Mouse (Mus musculus): Measurements from ENCODE around the gene Prcc. TPM values are rescaled to one million over a fixed set of nuclear protein-coding genes. Genes with fewer than 3 reads are reported as not detected.
"Not testable (repeated sequence)": the region's sequence is repeated elsewhere in the genome, so short reads cannot be mapped to it uniquely, and the experiment has no call there.

The Prcc gene
- polyA plus RNA-seq, 1 experiment from 2014 or later: 16.1 TPM

DNA sequence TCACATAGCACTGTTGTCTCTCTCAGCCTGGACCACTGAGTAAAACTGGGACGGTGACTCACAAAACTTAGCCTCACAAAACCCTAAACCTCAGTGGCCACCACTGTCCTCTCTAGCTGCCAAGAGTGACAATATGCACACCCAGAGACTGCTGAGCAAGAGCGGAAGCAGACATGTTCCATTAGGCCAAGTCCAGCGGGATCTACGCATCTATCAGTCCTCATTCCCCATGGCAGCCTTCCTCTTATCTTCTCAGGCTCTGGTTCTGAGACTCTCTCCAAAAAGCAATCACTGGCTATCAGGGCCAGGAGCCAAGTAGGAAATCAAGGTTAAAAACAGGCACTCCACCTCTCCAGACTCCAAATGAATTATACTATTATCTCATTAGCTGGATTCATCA lies 7.7 kb downstream of the Prcc start:
- no peak for DNase-seq (ENCODE audit: low spot score)
- no peaks in the 10 kb centered on the region for H3K9me3 ChIP-seq (replicated peaks; ENCODE audit: control insufficient read depth, low read length)
- no peaks in the 10 kb centered on the region for H3K27me3 ChIP-seq (replicated peaks; ENCODE audit: control insufficient read depth, insufficient read depth, low read length)
- no peak overlapping the region for H3K4me2 ChIP-seq (ENCODE audit: low read length)
- H3K9ac ChIP-seq (ENCODE audit: low read length): no peak overlapping the region
- H3K4me3 ChIP-seq (ENCODE audit: low read depth, low read length): no peak overlapping the region
- ATAC-seq: no peak
- H3K36me3 ChIP-seq (ENCODE audit: control insufficient read depth, insufficient read depth, low read length): peaks cover 25% of the 10 kb centered on the region
- WGBS: 95% methylated on average over 4 of the region's 4 CpGs
- peaks cover 2% of the 10 kb centered on the region; the same call in 1 of the 2 replicates for H3K4me1 ChIP-seq (ENCODE audit: control insufficient read depth, insufficient read depth, low read length)
- H3K27ac ChIP-seq (ENCODE audit: low read depth, low read length): no peak overlapping the region

DNA sequence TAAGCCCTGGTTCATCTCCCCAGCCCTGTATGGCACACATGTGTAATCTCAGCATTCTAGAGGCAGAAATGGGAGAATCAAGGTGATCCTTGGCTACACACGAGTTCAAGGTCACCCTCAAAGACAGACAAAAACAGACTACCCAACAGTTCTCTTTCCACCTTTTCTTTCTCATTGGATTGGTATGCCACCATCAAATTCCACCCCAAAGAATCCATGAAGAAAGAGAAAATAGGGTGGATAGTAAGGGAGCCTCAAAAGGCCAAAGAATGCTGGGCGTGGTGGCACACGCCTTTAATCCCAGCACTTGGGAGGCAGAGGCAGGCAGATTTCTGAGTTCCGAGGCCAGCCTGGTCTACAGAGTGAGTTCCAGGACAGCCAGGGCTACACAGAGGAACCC lies 21.3 kb downstream of the Prcc start:
- not testable (repeated sequence) for H3K4me1 ChIP-seq (ENCODE audit: control insufficient read depth, insufficient read depth, low read length); DNase-seq (ENCODE audit: low spot score); ATAC-seq; H3K27me3 ChIP-seq (replicated peaks; ENCODE audit: control insufficient read depth, insufficient read depth, low read length); H3K4me3 ChIP-seq (ENCODE audit: low read depth, low read length); H3K27ac ChIP-seq (ENCODE audit: low read depth, low read length); H3K9ac ChIP-seq (ENCODE audit: low read length); H3K4me2 ChIP-seq (ENCODE audit: low read length); H3K9me3 ChIP-seq (replicated peaks; ENCODE audit: control insufficient read depth, low read length)
- 92% methylated on average over 4 of the region's 4 CpGs for WGBS
- H3K36me3 ChIP-seq (ENCODE audit: control insufficient read depth, insufficient read depth, low read length): peaks cover 81% of the 10 kb centered on the region

DNA sequence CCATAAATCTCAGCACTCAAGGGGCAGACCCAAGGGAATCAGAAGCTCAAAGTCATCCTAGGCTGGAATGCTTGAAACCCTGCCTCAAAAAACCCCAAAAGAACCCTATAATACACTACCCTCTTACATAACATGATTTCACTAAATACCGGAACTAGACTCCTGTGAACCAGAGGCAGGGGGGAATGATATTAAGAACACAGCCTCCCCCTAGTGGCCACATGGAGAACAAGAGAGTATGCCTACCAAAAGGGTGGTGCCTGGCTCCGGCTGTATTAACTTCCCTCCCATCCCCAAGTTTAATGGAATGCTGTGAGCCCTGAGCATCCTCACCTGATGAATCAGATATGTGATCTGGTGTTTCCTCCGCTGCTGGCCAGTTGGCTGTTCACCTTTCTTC lies 25.6 kb downstream of the Prcc start:
- ATAC-seq (peak; percentile 66; the same call in 1 of the 2 replicates), DNase-seq (ENCODE audit: low spot score) (peak; percentile 83)
- Histone ChIP-seq H3K36me3 (ENCODE audit: control insufficient read depth, insufficient read depth, low read length) (peaks cover 70% of the 10 kb centered on the region), H3K4me1 (ENCODE audit: control insufficient read depth, insufficient read depth, low read length) (no peaks in the 10 kb centered on the region), H3K9ac (ENCODE audit: low read length) (no peak overlapping the region), H3K4me3 (ENCODE audit: low read depth, low read length) (no peak overlapping the region), H3K27me3 (replicated peaks; ENCODE audit: control insufficient read depth, insufficient read depth, low read length) (no peaks in the 10 kb centered on the region), H3K27ac (ENCODE audit: low read depth, low read length) (no peak overlapping the region), H3K4me2 (ENCODE audit: low read length) (no peak overlapping the region), H3K9me3 (replicated peaks; ENCODE audit: control insufficient read depth, low read length) (no peaks in the 10 kb centered on the region)
- WGBS: 28% methylated on average over 3 of the region's 3 CpGs

DNA sequence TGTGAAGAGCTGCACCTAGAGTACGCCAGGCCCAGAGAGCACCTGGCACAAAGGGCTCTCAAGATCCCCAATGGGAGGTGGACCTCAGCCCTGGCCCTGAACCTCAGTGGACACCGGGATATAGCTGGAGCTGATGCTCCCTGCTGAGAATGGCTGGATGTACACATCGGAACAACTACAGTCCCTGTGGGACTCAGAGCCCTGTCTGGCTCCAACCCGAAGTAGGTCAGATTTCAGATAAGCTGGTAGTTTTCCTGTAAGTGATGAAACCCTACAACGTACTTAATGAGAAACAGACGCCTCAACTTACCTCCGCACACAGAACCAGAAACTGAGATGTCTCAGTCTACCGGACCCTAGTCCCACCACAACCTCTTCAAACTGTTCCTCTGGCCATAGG lies 27.7 kb downstream of the Prcc start:
- ATAC-seq: no peak
- Histone ChIP-seq H3K27ac (ENCODE audit: low read depth, low read length) (no peak overlapping the region), H3K9me3 (replicated peaks; ENCODE audit: control insufficient read depth, low read length) (no peaks in the 10 kb centered on the region), H3K36me3 (ENCODE audit: control insufficient read depth, insufficient read depth, low read length) (peaks cover 54% of the 10 kb centered on the region), H3K4me3 (ENCODE audit: low read depth, low read length) (no peak overlapping the region), H3K27me3 (replicated peaks; ENCODE audit: control insufficient read depth, insufficient read depth, low read length) (no peaks in the 10 kb centered on the region), H3K9ac (ENCODE audit: low read length) (no peak overlapping the region), H3K4me2 (ENCODE audit: low read length) (no peak overlapping the region), H3K4me1 (ENCODE audit: control insufficient read depth, insufficient read depth, low read length) (no peaks in the 10 kb centered on the region)
- DNase-seq (ENCODE audit: low spot score): no peak
- 94% methylated on average over 8 of the region's 8 CpGs for WGBS

DNA sequence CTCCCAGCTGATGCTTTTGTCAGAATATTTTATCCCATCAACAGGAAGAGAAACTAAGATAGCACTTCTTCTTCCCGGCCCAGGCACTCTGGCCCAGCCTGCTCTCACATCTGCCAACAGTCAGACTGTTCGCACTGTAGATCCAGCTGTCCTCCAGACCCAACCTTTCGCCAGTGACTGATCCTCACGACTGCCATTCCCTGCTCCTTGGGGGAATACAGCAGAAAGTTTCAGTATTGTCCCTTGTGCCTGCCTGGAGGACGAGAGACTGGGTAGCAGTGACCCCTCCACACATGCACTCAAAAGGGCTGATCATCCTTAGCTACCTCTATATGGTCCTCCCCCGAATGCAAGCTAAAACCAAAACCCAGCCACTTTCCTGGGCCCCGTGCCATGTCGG lies 29.5 kb downstream of the Prcc start:
- DNase-seq (ENCODE audit: low spot score): no peak
- WGBS: 89% methylated on average over 8 of the region's 8 CpGs

DNA sequence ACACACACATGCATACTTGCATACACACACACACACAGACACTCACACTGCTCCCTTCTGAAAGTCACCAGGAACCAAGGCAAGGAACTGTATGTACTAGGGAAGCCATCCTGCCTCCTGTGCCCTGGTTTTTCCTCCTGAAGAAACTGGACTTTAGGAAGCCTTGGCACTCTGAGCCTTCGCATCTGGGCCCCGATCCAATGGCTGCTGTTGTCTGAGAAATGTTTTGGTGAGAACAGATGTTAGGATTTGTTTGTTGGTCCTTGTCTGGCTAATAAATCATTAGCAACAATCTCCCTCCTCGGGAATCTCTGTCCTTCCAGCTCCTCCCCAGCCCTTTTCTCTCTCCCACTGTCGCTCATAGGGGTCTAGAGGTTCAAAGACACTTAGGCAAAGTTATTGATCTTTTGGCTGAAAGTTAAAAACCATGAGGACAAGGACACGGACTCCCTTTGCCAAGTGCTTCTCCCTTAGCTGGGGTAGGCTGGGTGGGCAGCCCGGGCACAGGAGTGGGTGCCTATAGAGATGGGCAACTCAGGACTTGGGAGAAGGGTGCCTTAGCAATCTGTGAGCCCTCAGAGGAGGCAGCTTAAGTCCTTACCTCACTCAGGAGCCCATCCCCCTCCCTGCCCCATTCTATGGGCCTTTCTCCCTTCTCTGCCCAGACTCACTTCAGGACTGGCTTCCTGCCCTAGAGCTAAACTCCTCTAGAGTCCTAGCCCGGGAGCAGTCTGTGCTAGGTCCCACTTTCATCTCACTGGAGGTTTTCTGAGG lies 30.4 kb downstream of the Prcc start:
- WGBS: 67% methylated on average over 7 of the region's 7 CpGs
- Histone ChIP-seq H3K27me3 (replicated peaks; ENCODE audit: control insufficient read depth, insufficient read depth, low read length) (no peaks in the 10 kb centered on the region), H3K36me3 (ENCODE audit: control insufficient read depth, insufficient read depth, low read length) (peaks cover 35% of the 10 kb centered on the region), H3K4me2 (ENCODE audit: low read length) (no peak overlapping the region), H3K4me1 (ENCODE audit: control insufficient read depth, insufficient read depth, low read length) (no peaks in the 10 kb centered on the region), H3K4me3 (ENCODE audit: low read depth, low read length) (no peak overlapping the region), H3K9ac (ENCODE audit: low read length) (no peak overlapping the region), H3K9me3 (replicated peaks; ENCODE audit: control insufficient read depth, low read length) (no peaks in the 10 kb centered on the region), H3K27ac (ENCODE audit: low read depth, low read length) (no peak overlapping the region)
- no peak for DNase-seq (ENCODE audit: low spot score)
- no peak for ATAC-seq

More for the DNA sequence above, 29.5 kb downstream of the Prcc start:
- Histone ChIP-seq H3K27ac (ENCODE audit: low read depth, low read length) (no peak overlapping the region), H3K9me3 (replicated peaks; ENCODE audit: control insufficient read depth, low read length) (no peaks in the 10 kb centered on the region), H3K4me1 (ENCODE audit: control insufficient read depth, insufficient read depth, low read length) (no peaks in the 10 kb centered on the region), H3K27me3 (replicated peaks; ENCODE audit: control insufficient read depth, insufficient read depth, low read length) (no peaks in the 10 kb centered on the region), H3K4me3 (ENCODE audit: low read depth, low read length) (no peak overlapping the region), H3K9ac (ENCODE audit: low read length) (no peak overlapping the region), H3K4me2 (ENCODE audit: low read length) (no peak overlapping the region), H3K36me3 (ENCODE audit: control insufficient read depth, insufficient read depth, low read length) (peaks cover 39% of the 10 kb centered on the region)
- no peak for ATAC-seq

DNA sequence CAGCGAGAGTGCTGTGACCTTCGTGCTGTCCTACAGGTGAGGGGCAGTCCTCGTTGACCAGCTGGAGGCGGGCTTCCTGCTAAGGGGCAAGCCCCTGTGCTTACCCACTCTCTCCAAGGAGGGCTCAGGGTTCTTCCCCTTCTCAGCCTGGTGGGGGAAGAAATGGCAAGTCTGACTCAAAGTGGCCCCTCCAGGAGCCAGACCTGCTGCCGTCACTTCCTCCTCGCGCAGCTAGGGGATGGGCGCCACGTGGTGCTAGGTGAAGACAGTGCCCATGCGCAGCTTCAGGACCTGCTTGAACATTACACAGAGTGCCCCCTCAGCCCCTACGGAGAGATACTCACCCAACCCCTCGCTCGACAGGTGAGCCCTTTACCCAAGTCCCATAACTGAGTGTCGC lies 36.3 kb downstream of the Prcc start:
- DNase-seq (ENCODE audit: low spot score): no peak
- no peak overlapping the region for H3K4me2 ChIP-seq (ENCODE audit: low read length)
- no peak for ATAC-seq
- no peak overlapping the region for H3K9ac ChIP-seq (ENCODE audit: low read length)
- no peaks in the 10 kb centered on the region for H3K27me3 ChIP-seq (replicated peaks; ENCODE audit: control insufficient read depth, insufficient read depth, low read length)
- 83% methylated on average over 14 of the region's 14 CpGs for WGBS
- no peaks in the 10 kb centered on the region for H3K36me3 ChIP-seq (ENCODE audit: control insufficient read depth, insufficient read depth, low read length)
- no peaks in the 10 kb centered on the region for H3K4me1 ChIP-seq (ENCODE audit: control insufficient read depth, insufficient read depth, low read length)
- no peaks in the 10 kb centered on the region for H3K9me3 ChIP-seq (replicated peaks; ENCODE audit: control insufficient read depth, low read length)
- no peak overlapping the region for H3K4me3 ChIP-seq (ENCODE audit: low read depth, low read length)
- no peak overlapping the region for H3K27ac ChIP-seq (ENCODE audit: low read depth, low read length)

DNA sequence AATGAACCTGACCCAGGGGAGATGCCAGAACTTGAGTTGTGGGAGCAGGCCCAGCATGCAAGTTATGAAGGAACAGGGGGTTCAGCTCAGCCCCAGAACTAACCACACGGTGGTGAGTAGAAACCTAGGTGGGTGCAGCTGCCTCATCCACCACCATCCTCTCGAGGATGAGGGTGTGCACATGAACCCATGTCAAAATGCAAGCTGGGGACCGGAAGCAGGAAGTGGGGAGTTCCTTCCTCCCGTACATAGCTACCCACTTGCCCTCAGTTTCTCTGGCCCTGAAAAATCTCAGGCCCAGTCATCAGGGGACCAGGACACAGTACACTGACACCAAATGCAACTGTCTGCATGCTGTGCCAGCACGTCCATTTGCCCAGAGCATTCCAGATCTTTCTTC lies 37.7 kb downstream of the Prcc start:
- H3K36me3 ChIP-seq (ENCODE audit: control insufficient read depth, insufficient read depth, low read length): no peaks in the 10 kb centered on the region
- no peak for DNase-seq (ENCODE audit: low spot score)
- H3K9ac ChIP-seq (ENCODE audit: low read length): no peak overlapping the region
- no peak for ATAC-seq
- H3K9me3 ChIP-seq (replicated peaks; ENCODE audit: control insufficient read depth, low read length): no peaks in the 10 kb centered on the region
- 83% methylated on average over 5 of the region's 5 CpGs for WGBS
- H3K27ac ChIP-seq (ENCODE audit: low read depth, low read length): no peak overlapping the region
- H3K27me3 ChIP-seq (replicated peaks; ENCODE audit: control insufficient read depth, insufficient read depth, low read length): no peaks in the 10 kb centered on the region
- no peak overlapping the region for H3K4me3 ChIP-seq (ENCODE audit: low read depth, low read length)
- H3K4me1 ChIP-seq (ENCODE audit: control insufficient read depth, insufficient read depth, low read length): no peaks in the 10 kb centered on the region
- H3K4me2 ChIP-seq (ENCODE audit: low read length): no peak overlapping the region

DNA sequence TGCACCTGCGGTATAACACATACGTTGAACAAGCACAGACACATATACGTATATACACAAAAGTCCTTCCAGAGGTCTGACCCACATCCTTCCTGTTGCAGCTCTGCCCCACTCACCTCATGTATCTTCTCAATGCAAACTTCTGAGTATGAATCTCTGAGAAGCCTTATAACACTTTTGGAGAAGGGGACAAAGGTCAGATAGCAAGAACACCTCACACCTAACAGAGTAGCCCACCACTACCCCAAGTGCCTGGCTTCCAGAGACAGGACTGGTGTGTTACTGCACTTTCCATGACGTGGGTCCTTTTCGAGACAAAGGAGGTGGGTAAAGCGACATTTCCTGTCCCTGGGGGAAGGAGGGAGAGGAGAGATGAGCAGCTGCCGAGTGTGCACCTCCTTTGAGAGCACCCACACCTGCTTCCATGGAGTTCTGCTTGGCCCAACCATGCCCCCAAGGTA lies 38.7 kb downstream of the Prcc start, which contains the start of gene Sh2d2a:
Gene Sh2d2a (plus strand): TSS at position 106 of the 461 bp plus-strand sequence.
- no peak within 1 kb of the TSS for H3K4me3 ChIP-seq (ENCODE audit: low read depth, low read length)
- H3K4me2 ChIP-seq (ENCODE audit: low read length): no peak within 1 kb of the TSS
- ATAC-seq (no peak), DNase-seq (ENCODE audit: low spot score) (no peak)
- H3K27me3 ChIP-seq (replicated peaks; ENCODE audit: control insufficient read depth, insufficient read depth, low read length): no peaks in the 10 kb centered on the region
- WGBS: 88% methylated on average over 7 of the region's 7 CpGs
- no peak within 1 kb of the TSS for H3K9ac ChIP-seq (ENCODE audit: low read length)
- H3K27ac ChIP-seq (ENCODE audit: low read depth, low read length): no peak within 1 kb of the TSS
- no peaks in the 10 kb centered on the region for H3K9me3 ChIP-seq (replicated peaks; ENCODE audit: control insufficient read depth, low read length)
- no peaks in the 10 kb centered on the region for H3K36me3 ChIP-seq (ENCODE audit: control insufficient read depth, insufficient read depth, low read length)
- no peaks in the 10 kb centered on the region for H3K4me1 ChIP-seq (ENCODE audit: control insufficient read depth, insufficient read depth, low read length)

Data from forebrain, embryonic 14.5 days (tissue).